Mouse (Mus musculus): Measurements from ENCODE around the gene Hba-x. TPM values are rescaled to one million over a fixed set of nuclear protein-coding genes. Genes with fewer than 3 reads are reported as not detected.

Gene Hba-x
- total and polyA plus RNA-seq, 2 experiments: not detected

- 85% methylated on average over 1 of the region's 1 CpGs for WGBS
- H3K36me3 ChIP-seq (ENCODE audit: control insufficient read depth, insufficient read depth, low read length): peaks cover 35% of the 10 kb centered on the region
Observed at GRCm38 (mm10) chr11:32244617-32245016, 31.6 kb upstream of the Hba-x start.

DNA sequence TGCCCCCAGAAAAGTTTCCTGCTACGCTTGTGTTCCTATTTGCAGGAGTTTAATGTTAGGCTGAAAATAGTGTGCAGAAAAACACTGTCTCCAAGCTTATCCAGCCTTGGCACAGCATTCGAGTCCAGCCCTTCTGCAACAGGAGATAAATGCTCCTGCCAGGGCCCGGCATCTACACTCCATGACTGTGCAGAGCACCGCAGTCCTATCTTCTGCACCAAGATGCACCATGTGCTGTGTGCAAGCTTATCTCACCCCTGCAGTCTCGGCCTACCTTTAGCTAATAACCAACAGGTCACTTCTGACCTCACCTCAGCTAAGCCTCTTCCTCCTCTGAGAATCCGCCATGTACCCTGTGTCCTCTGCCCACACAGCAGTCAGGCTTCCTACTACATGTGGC lies 30.6 kb upstream of the Hba-x start:
- DNase-seq (ENCODE audit: extremely low read depth, low read depth, low spot score): no peak
- H3K27ac ChIP-seq (replicated peaks; ENCODE audit: insufficient read depth, low read depth, low read length): no peak overlapping the region
- no peak overlapping the region for H3K4me3 ChIP-seq (ENCODE audit: insufficient read depth, low read depth, low read length)
- 92% methylated on average over 6 of the region's 6 CpGs for WGBS
- H3K9ac ChIP-seq (ENCODE audit: low read depth, low read length): no peak overlapping the region
- H3K4me1 ChIP-seq (ENCODE audit: control insufficient read depth, insufficient read depth, low read length): no peaks in the 10 kb centered on the region
- H3K36me3 ChIP-seq (ENCODE audit: control insufficient read depth, insufficient read depth, low read length): peaks cover 44% of the 10 kb centered on the region
- TF ChIP-seq POLR2A (IDR thresholded peaks at IDR 0.05; ENCODE audit: extremely low read depth, insufficient read depth, low read length) (no peak), CTCF (IDR thresholded peaks at IDR 0.05; ENCODE audit: low read depth, low read length) (no peak)
- no peaks in the 10 kb centered on the region for H3K27me3 ChIP-seq (ENCODE audit: control insufficient read depth, insufficient read depth, low read length)
- no peaks in the 10 kb centered on the region for H3K79me2 ChIP-seq (ENCODE audit: control insufficient read depth, insufficient read depth, low read length)

More at GRCm38 (mm10) chr11:32244617-32245016, 31.6 kb upstream of the Hba-x start:
- DNase-seq (ENCODE audit: extremely low read depth, low read depth, low spot score): no peak
- no peak for TF ChIP-seq CTCF (IDR thresholded peaks at IDR 0.05; ENCODE audit: low read depth, low read length)
- no peak for TF ChIP-seq POLR2A (IDR thresholded peaks at IDR 0.05; ENCODE audit: extremely low read depth, insufficient read depth, low read length)
- Histone ChIP-seq H3K4me3 (ENCODE audit: insufficient read depth, low read depth, low read length) (no peak overlapping the region), H3K9ac (ENCODE audit: low read depth, low read length) (no peak overlapping the region), H3K79me2 (ENCODE audit: control insufficient read depth, insufficient read depth, low read length) (no peaks in the 10 kb centered on the region), H3K4me1 (ENCODE audit: control insufficient read depth, insufficient read depth, low read length) (no peaks in the 10 kb centered on the region), H3K27me3 (ENCODE audit: control insufficient read depth, insufficient read depth, low read length) (no peaks in the 10 kb centered on the region), H3K27ac (replicated peaks; ENCODE audit: insufficient read depth, low read depth, low read length) (no peak overlapping the region)

DNA sequence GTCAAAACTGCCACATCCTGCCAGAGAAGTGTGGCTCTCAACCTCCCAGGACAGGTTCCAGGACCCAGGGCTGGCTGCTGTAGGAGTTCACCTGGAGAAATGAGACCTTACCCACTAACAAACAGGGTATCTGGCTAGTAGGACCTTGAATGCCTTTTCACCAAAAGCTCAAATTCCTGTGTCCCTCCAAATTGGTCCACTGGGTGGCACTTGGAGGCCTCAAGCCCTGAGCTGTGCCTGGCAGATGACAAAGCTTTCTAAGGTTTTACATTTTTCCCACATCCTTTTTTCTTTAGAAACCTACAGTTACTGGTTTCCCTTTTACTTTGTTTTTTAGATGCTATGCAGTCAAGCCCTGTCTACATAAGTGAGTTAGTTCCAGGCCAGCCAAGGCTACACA lies 29.1 kb upstream of the Hba-x start:
- H3K4me1 ChIP-seq (ENCODE audit: control insufficient read depth, insufficient read depth, low read length): no peaks in the 10 kb centered on the region
- no peaks in the 10 kb centered on the region for H3K27me3 ChIP-seq (ENCODE audit: control insufficient read depth, insufficient read depth, low read length)
- TF ChIP-seq POLR2A (IDR thresholded peaks at IDR 0.05; ENCODE audit: extremely low read depth, insufficient read depth, low read length): no peak
- no peak for TF ChIP-seq CTCF (IDR thresholded peaks at IDR 0.05; ENCODE audit: low read depth, low read length)
- DNase-seq (ENCODE audit: extremely low read depth, low read depth, low spot score): no peak
- no peaks in the 10 kb centered on the region for H3K79me2 ChIP-seq (ENCODE audit: control insufficient read depth, insufficient read depth, low read length)
- H3K36me3 ChIP-seq (ENCODE audit: control insufficient read depth, insufficient read depth, low read length): peaks cover 46% of the 10 kb centered on the region
- no peak overlapping the region for H3K27ac ChIP-seq (replicated peaks; ENCODE audit: insufficient read depth, low read depth, low read length)
- no peak overlapping the region for H3K4me3 ChIP-seq (ENCODE audit: insufficient read depth, low read depth, low read length)
- no peak overlapping the region for H3K9ac ChIP-seq (ENCODE audit: low read depth, low read length)

- TF ChIP-seq CTCF (IDR thresholded peaks at IDR 0.05; ENCODE audit: low read depth, low read length) (no peak), POLR2A (IDR thresholded peaks at IDR 0.05; ENCODE audit: extremely low read depth, insufficient read depth, low read length) (no peak)
- Histone ChIP-seq H3K4me1 (ENCODE audit: control insufficient read depth, insufficient read depth, low read length) (no peaks in the 10 kb centered on the region), H3K4me3 (ENCODE audit: insufficient read depth, low read depth, low read length) (no peak overlapping the region), H3K36me3 (ENCODE audit: control insufficient read depth, insufficient read depth, low read length) (peaks cover 55% of the 10 kb centered on the region), H3K79me2 (ENCODE audit: control insufficient read depth, insufficient read depth, low read length) (no peaks in the 10 kb centered on the region), H3K27ac (replicated peaks; ENCODE audit: insufficient read depth, low read depth, low read length) (no peak overlapping the region), H3K27me3 (ENCODE audit: control insufficient read depth, insufficient read depth, low read length) (no peaks in the 10 kb centered on the region), H3K9ac (ENCODE audit: low read depth, low read length) (no peak overlapping the region)
- WGBS: 90% methylated on average over 3 of the region's 3 CpGs
- DNase-seq (ENCODE audit: extremely low read depth, low read depth, low spot score): no peak
Observed at GRCm38 (mm10) chr11:32248350-32248749, 27.9 kb upstream of the Hba-x start.

DNA sequence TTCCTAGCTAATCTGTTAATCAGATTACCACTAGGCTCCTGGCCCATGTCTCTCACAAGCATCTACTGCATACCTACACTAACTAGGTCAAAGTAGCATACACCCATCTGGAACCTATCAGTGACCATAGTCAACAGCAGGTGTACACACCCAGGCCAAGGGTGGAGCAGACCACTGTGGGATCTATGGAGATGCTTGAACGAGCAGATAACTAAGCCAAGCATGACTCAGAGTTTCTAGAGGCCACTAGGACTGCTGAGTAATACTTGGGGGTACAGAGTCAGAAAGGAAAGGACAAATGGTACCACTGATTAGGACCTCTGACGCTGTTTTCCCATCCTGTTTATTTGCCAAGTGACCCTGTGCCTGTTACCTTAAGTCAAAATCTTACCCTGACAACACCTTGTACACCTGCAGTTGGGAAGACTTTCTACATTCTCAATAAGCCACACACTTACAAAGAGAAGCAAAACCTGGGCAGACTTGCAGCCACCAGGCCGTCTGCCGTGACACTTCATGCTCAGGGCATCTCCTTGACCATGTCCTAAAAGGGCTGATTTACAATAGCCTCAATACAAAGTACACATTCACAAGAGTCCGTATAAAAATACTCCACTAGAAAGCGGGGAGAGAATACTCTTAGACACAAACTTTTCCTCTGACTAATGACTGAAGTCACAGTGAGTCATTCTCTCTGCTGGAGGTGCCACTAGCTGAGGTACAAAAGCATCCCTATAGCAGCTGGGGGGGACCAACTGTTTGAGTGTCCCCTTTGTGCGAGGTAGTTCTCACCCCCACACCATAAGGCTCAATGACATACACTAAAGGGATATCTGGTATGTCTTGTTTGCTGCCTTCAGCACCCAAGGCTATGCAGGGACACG lies 25.1 kb upstream of the Hba-x start:
- TF ChIP-seq POLR2A (IDR thresholded peaks at IDR 0.05; ENCODE audit: extremely low read depth, insufficient read depth, low read length): no peak
- TF ChIP-seq CTCF (IDR thresholded peaks at IDR 0.05; ENCODE audit: low read depth, low read length): no peak
- WGBS: 92% methylated on average over 8 of the region's 8 CpGs
- peaks cover 3% of the 10 kb centered on the region; the same call in 1 of the 2 replicates for H3K79me2 ChIP-seq (ENCODE audit: control insufficient read depth, insufficient read depth, low read length)
- H3K36me3 ChIP-seq (ENCODE audit: control insufficient read depth, insufficient read depth, low read length): peaks cover 68% of the 10 kb centered on the region
- no peak for DNase-seq (ENCODE audit: extremely low read depth, low read depth, low spot score)
- H3K9ac ChIP-seq (ENCODE audit: low read depth, low read length): no peak overlapping the region
- no peaks in the 10 kb centered on the region for H3K4me1 ChIP-seq (ENCODE audit: control insufficient read depth, insufficient read depth, low read length)
- no peak overlapping the region for H3K27ac ChIP-seq (replicated peaks; ENCODE audit: insufficient read depth, low read depth, low read length)
- H3K27me3 ChIP-seq (ENCODE audit: control insufficient read depth, insufficient read depth, low read length): no peaks in the 10 kb centered on the region
- no peak overlapping the region for H3K4me3 ChIP-seq (ENCODE audit: insufficient read depth, low read depth, low read length)

GRCm38 (mm10) chr11:32253121-32253520 lies 23.1 kb upstream of the Hba-x start:
- Histone ChIP-seq H3K27me3 (ENCODE audit: control insufficient read depth, insufficient read depth, low read length) (no peaks in the 10 kb centered on the region), H3K79me2 (ENCODE audit: control insufficient read depth, insufficient read depth, low read length) (peaks cover 3% of the 10 kb centered on the region; the same call in 1 of the 2 replicates), H3K4me1 (ENCODE audit: control insufficient read depth, insufficient read depth, low read length) (no peaks in the 10 kb centered on the region), H3K4me3 (ENCODE audit: insufficient read depth, low read depth, low read length) (no peak overlapping the region), H3K27ac (replicated peaks; ENCODE audit: insufficient read depth, low read depth, low read length) (no peak overlapping the region), H3K36me3 (ENCODE audit: control insufficient read depth, insufficient read depth, low read length) (peaks cover 51% of the 10 kb centered on the region), H3K9ac (ENCODE audit: low read depth, low read length) (no peak overlapping the region)
- TF ChIP-seq CTCF (IDR thresholded peaks at IDR 0.05; ENCODE audit: low read depth, low read length) (no peak), POLR2A (IDR thresholded peaks at IDR 0.05; ENCODE audit: extremely low read depth, insufficient read depth, low read length) (no peak)
- WGBS: 93% methylated on average over 1 of the region's 1 CpGs
- DNase-seq (ENCODE audit: extremely low read depth, low read depth, low spot score): no peak

Data from liver, adult 2 months (tissue).